Mouse (Mus musculus) monocyte, adult 59 days (primary cell): Measurements from ENCODE around the gene Slc22a4. TPM values are rescaled to one million over a fixed set of nuclear protein-coding genes. Genes with fewer than 3 reads are reported as not detected.

ENCODE experiments used
- total RNA-seq, 2 experiments: library from RNA; stranded (reverse); gene quantifications; one replicate each; pipeline ENCODE4 v1.2.4; 2023

The Slc22a4 gene
- total RNA-seq = 10 to 100 TPM; 13.7 to 16.7 TPM

GRCm38 (mm10) chr11:54028044-54028951 is at the start of gene Slc22a4:
Slc22a4 (minus strand) TSS chr11:54028090.

GRCm38 (mm10) chr11:54068520-54069371 is 40.9 kb upstream of the Slc22a4 start, which contains the start of gene Pdlim4:
Pdlim4 (minus strand) TSS chr11:54069014.

GRCm38 (mm10) chr11:53979788-53980621 is 47.9 kb downstream of the Slc22a4 start, which contains the start of gene Slc22a21:
Slc22a21 (minus strand) TSS chr11:53980332.

Other genes starting within 250 kb of the Slc22a4 start
- gene Gm12216, start 168.8 kb downstream of the Slc22a4 start, total RNA-seq = 1 to 10 TPM; 4.2 to 4.7 TPM
- 10 to 100 TPM; 12.1 to 20.2 TPM for gene Slc22a5, start 136.4 kb downstream of the Slc22a4 start, total RNA-seq
- 1 to 10 TPM; 4.8 to 7.8 TPM for gene Slc22a21, start 47.8 kb downstream of the Slc22a4 start, total RNA-seq
- gene Pdlim4, start 40.9 kb upstream of the Slc22a4 start, total RNA-seq = 10 to 100 TPM; 19.3 to 20.8 TPM
- 1 to 10 TPM in 1 of 2 experiments, under 1 TPM in 1; 0.42 to 1.5 TPM for gene P4ha2, start 72.0 kb upstream of the Slc22a4 start, total RNA-seq
- not detected for gene Csf2, start 221.6 kb upstream of the Slc22a4 start, total RNA-seq
- not detected for gene Il3, start 239.2 kb upstream of the Slc22a4 start, total RNA-seq